Mouse (Mus musculus) heart, embryonic 14.5 days (tissue): ENCODE results near the gene Sgca. TPM values are rescaled to one million over a fixed set of nuclear protein-coding genes. Genes with fewer than 3 reads are reported as not detected.
A peak's percentile ranks its signal among the peaks of the same experiment; 100 is the strongest.

ENCODE experiments used
- ATAC-seq: fragments of 200-750 bp; cut with Nextera tagmentation; 2 replicates; pipeline ENCODE4 v1.8.0; 2017; ENCODE audit warnings: low read depth, moderate TSS enrichment; ENCODE audit not compliant: insufficient number of reproducible peaks, insufficient read depth, low FRiP score
- H3K27ac ChIP-seq, 2 experiments: fragments of 200-500 bp in 1 of 2; fragments of 300-500 bp in 1 of 2; sonication (generic) in 1 of 2; replicated peaks in 1 of 2; 2 replicates each; pipeline ENCODE4 v1.5.1; 2012 to 2014; ENCODE audit warnings: low read depth in 2 of 2, low read length in 2 of 2, control low read depth in 1 of 2, mild to moderate bottlenecking in 1 of 2, mixed read lengths in 1 of 2; ENCODE audit not compliant: control insufficient read depth in 1 of 2, insufficient read depth in 1 of 2
- H3K27me3 ChIP-seq: fragments of 300-500 bp; sonication (generic); 2 replicates; pipeline ENCODE4 v1.6.1; 2014; ENCODE audit warnings: mild to moderate bottlenecking, low read length, control low read depth; ENCODE audit not compliant: control insufficient read depth, insufficient read depth
- H3K36me3 ChIP-seq: fragments of 300-500 bp; sonication (generic); 2 replicates; pipeline ENCODE4 v1.6.1; 2014; ENCODE audit warnings: mild to moderate bottlenecking, control low read depth, low read length, mixed read lengths; ENCODE audit not compliant: control insufficient read depth, insufficient read depth
- H3K4me1 ChIP-seq, 2 experiments: fragments of 200-500 bp in 1 of 2; fragments of 300-500 bp in 1 of 2; sonication (generic) in 1 of 2; 2 replicates each; pipeline ENCODE4 v1.6.1; 2012 to 2014; ENCODE audit warnings: low read length in 2 of 2, control low read depth in 1 of 2, mixed read lengths in 1 of 2; ENCODE audit not compliant: control insufficient read depth in 2 of 2, insufficient read depth in 2 of 2
- H3K4me2 ChIP-seq: fragments of 300-500 bp; sonication (generic); 2 replicates; pipeline ENCODE4 v1.6.1; 2014; ENCODE audit warnings: mild to moderate bottlenecking, low read length
- H3K4me3 ChIP-seq, 2 experiments: fragments of 200-500 bp in 1 of 2; fragments of 300-500 bp in 1 of 2; sonication (generic) in 1 of 2; 2 replicates each; pipeline ENCODE4 v1.5.1; 2012 to 2014; ENCODE audit warnings: low read length in 2 of 2, mild to moderate bottlenecking in 2 of 2, control low read depth in 1 of 2, low read depth in 1 of 2, moderate library complexity in 1 of 2; ENCODE audit not compliant: control insufficient read depth in 1 of 2, insufficient read depth in 1 of 2
- H3K9ac ChIP-seq: fragments of 300-500 bp; sonication (generic); 2 replicates; pipeline ENCODE4 v1.6.1; 2014; ENCODE audit warnings: mild to moderate bottlenecking, low read length
- H3K9me3 ChIP-seq: fragments of 300-500 bp; sonication (generic); 2 replicates; pipeline ENCODE4 v1.6.1; 2016; ENCODE audit warnings: low read length, control low read depth; ENCODE audit not compliant: control insufficient read depth
- WGBS: fragments of 180-500 bp; shearing (Covaris S2); extraction: QIAGEN DNeasy Blood & Tissue Kit; methylation state at CpG from one replicate; pipeline ENCODE4 v1.1.7; 2014; 5-methylcytosine and 5-hydroxymethylcytosine counted together
- polyA plus RNA-seq: library from polyadenylated mRNA; unstranded; fragments of >200 nt; fragmentation: Nextera tagmentation; extraction: Ambion mirVana; gene quantifications from 2 replicates; pipeline ENCODE4 v1.2.1, GENCODE M21; 2014

The Sgca gene
- polyA plus RNA-seq, 1 experiment from 2014 or later = 34.6 TPM

DNA sequence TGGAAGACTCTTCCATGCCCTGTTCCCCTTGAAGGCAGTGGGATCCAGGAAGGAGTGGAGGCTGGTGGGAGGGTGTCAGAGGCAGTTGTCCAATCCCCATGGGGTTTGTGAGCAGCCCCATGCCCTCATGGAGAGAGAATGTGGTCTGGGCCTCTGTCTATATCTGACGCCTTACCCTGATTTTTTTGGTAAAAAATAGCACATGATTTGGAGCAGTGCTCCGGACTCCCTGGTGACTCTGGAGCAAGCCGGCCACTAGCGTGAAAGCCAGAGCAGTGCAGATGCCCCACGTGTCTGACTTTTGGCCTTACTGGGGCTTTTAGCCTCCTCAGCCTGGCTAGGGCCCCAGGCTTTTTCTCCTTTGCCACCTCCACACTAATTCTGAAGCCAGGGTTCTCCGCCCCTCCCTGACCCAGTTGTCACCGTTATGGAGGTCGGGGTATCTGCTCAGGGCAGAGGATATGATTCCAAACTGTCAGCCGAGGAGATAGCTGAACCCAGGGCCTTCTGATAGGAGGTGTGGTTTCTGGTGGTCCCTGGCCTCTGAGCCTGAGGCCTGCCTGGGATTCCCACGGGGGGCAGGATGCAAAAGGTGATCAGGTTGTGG, 18.2 kb upstream of the Sgca start:
- peak overlapping the region; percentile 84 to 86 for H3K4me3 ChIP-seq
- peak overlapping the region; percentile 96 for H3K4me2 ChIP-seq
- H3K9ac ChIP-seq = peak overlapping the region; percentile 94
- H3K27me3 ChIP-seq = no peaks in the 10 kb centered on the region
- peak overlapping the region in 1 of 2 experiments; percentile 93; a peak in 2 of 4 replicates for H3K27ac ChIP-seq
- 20% methylated on average over 10 of the region's 10 CpGs for WGBS
- no peaks in the 10 kb centered on the region for H3K9me3 ChIP-seq
- ATAC-seq = no peak
- H3K36me3 ChIP-seq = peaks cover 53% of the 10 kb centered on the region
- H3K4me1 ChIP-seq = peaks cover 34 to 56% of the 10 kb centered on the region in 2 experiments

DNA sequence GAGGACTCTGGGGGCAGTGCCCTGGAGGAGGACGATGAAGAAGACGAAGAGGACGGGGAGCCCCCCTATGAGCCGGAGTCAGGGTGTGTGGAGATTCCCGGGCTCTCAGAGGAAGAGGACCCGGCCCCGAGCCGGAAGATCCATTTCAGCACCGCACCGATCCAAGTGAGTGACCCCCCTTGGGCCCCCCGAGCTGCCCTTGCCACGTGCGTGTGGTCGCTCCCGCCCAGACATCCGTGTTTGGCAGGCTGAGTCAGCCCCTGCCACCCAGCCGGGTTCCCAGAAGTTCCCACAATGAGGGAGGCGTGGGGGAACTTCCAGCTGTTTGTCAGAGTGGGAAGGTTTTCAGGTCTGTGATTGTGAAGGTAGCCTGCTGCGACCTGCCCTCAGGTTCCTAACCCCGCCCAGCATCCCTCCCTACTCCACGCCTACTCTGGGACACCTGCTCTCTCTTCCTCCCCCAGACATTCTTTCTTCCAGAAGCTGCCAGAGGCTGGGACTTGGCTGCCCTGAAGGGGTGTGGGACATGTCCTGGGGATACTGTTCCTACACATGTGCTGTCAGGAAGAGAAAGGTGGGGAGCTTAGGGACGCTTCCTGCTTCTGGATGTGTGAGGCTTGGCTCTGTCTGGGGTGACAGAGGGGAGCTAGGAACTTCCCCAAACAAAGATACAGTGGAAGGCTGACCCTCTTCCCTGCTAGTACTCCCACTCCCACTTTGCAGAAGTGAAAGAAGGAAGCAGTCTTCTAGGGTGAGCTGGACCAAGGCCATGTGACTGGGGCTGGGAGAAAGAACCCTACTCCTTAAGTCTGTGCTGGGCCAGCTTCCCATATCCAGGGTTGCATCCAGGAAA, 16.9 kb upstream of the Sgca start:
- ATAC-seq = no peak
- H3K9me3 ChIP-seq = no peaks in the 10 kb centered on the region
- peaks cover 39% of the 10 kb centered on the region for H3K36me3 ChIP-seq
- WGBS = 4% methylated on average over 22 of the region's 22 CpGs
- peak overlapping the region; percentile 94 for H3K9ac ChIP-seq
- no peaks in the 10 kb centered on the region for H3K27me3 ChIP-seq
- H3K27ac ChIP-seq = peak overlapping the region in 1 of 2 experiments; percentile 93; a peak in 2 of 4 replicates
- peak overlapping the region; percentile 84 to 86 for H3K4me3 ChIP-seq
- H3K4me2 ChIP-seq = peak overlapping the region; percentile 96
- peaks cover 43 to 65% of the 10 kb centered on the region in 2 experiments for H3K4me1 ChIP-seq

DNA sequence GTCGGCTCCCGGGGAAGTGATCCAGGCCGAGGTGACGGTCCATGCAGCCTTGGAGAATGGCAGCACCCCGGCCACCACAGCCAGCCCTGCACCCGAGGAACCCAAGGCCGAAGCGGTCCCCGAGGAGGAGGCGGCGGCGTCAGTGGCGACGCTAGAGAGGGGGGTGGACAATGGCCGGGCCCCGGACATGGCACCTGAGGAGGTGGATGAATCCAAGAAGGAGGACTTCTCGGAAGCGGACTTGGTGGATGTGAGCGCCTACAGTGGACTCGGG, 16.3 kb upstream of the Sgca start:
- peak overlapping the region in 1 of 2 experiments; percentile 93; a peak in 2 of 4 replicates for H3K27ac ChIP-seq
- no peaks in the 10 kb centered on the region for H3K27me3 ChIP-seq
- H3K36me3 ChIP-seq = peaks cover 34% of the 10 kb centered on the region
- H3K4me1 ChIP-seq = peaks cover 48 to 65% of the 10 kb centered on the region in 2 experiments
- no peak for ATAC-seq
- peak overlapping the region; percentile 96 for H3K4me2 ChIP-seq
- under 1% methylated on average over 20 of the region's 20 CpGs for WGBS
- H3K4me3 ChIP-seq = peak overlapping the region; percentile 84 to 86
- H3K9me3 ChIP-seq = no peaks in the 10 kb centered on the region
- H3K9ac ChIP-seq = peak overlapping the region; percentile 94

DNA sequence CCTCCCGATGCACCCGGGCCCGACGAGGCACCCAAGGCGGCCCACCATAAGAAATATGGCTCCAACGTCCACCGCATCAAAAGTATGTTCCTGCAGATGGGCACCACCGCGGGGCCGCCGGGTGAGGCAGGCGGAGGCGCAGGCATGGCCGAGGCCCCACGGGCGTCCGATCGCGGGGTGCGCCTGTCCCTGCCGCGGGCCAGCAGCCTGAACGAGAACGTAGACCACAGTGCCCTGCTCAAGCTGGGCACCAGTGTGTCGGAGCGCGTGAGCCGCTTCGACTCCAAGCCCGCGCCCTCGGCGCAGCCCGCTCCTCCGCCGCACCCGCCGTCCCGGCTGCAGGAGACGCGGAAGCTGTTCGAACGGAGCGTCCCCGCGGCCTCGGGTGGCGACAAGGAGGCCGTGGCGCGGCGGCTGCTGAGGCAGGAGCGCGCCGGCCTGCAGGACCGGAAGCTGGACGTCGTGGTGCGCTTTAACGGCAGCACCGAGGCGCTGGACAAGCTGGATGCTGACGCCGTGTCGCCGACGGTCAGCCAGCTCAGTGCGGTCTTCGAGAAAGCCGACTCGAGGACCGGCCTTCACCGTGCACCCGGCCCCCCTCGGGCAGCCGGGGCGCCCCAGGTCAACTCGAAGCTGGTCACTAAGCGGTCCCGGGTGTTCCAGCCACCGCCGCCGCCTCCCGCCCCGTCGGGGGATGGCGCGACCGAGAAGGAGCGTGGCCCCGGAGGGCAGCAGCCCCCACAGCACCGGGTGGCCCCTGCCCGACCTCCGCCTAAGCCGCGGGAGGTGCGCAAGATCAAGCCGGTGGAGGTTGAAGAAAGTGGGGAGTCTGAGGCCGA, 15.7 kb upstream of the Sgca start:
- no peak for ATAC-seq
- H3K9ac ChIP-seq = peak overlapping the region; percentile 94
- peak overlapping the region; percentile 46 to 93 for H3K27ac ChIP-seq
- H3K4me2 ChIP-seq = peak overlapping the region; percentile 96
- H3K27me3 ChIP-seq = no peaks in the 10 kb centered on the region
- H3K9me3 ChIP-seq = no peaks in the 10 kb centered on the region
- H3K4me1 ChIP-seq = peaks cover 48 to 69% of the 10 kb centered on the region in 2 experiments
- peaks cover 28% of the 10 kb centered on the region for H3K36me3 ChIP-seq
- under 1% methylated on average over 94 of the region's 99 CpGs for WGBS
- peak overlapping the region; percentile 84 to 86 for H3K4me3 ChIP-seq

DNA sequence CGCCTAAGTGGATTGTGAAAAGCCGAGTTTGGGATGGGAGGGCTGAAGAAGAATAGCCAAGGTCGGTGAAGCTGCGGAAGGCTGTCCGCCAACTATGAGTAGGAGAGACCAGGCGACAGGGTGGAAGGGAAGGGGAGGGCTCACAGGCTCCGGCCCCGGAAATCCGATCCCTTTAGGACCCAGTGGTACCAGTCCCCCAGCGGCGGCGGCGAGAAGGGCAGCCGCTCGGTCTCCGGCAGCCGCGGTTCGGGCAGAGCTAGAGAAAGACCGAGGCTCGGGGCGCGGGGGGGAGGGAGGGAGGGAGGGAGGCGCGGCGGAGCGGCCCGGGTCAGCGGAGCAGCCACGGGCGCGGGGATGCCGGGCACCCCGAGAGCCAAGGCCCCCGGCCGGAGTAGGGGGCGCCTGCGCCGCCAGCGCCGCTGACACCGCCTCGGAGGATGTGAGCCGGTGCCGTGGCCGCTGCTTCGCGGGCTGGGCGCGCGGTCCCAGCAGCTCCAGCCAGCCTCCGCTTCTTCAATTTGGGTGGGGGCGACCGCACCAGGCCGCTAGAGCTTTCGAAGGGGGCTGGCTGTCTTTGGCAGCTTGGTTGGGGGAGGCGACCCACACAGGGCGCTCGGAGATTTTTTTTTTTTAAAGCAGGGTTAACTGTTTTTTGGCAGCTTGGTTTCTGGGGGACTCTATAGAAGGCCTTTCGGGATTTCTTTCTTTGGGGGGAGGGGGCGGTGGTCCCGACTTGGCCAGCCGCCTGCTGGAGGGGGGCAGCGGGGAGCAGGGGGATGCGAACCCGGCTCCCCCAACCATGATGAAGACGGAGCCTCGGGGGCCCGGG, 14.8 kb upstream of the Sgca start, which contains the start of gene Ppp1r9b:
TSS of gene Ppp1r9b (plus strand) at position 287 of the 829 bp plus-strand sequence.
- Histone ChIP-seq H3K27me3 (no peaks in the 10 kb centered on the region), H3K4me2 (peak within 1 kb of the TSS; percentile 96), H3K9ac (peak within 1 kb of the TSS; percentile 94), H3K27ac (peak within 1 kb of the TSS; percentile 89 to 93), H3K36me3 (peaks cover 20% of the 10 kb centered on the region), H3K9me3 (no peaks in the 10 kb centered on the region), H3K4me3 (peak within 1 kb of the TSS; percentile 84 to 86), H3K4me1 (peaks cover 48 to 72% of the 10 kb centered on the region in 2 experiments)
- WGBS = 1% methylated on average over 49 of the region's 69 CpGs
- ATAC-seq = peak; percentile 81

DNA sequence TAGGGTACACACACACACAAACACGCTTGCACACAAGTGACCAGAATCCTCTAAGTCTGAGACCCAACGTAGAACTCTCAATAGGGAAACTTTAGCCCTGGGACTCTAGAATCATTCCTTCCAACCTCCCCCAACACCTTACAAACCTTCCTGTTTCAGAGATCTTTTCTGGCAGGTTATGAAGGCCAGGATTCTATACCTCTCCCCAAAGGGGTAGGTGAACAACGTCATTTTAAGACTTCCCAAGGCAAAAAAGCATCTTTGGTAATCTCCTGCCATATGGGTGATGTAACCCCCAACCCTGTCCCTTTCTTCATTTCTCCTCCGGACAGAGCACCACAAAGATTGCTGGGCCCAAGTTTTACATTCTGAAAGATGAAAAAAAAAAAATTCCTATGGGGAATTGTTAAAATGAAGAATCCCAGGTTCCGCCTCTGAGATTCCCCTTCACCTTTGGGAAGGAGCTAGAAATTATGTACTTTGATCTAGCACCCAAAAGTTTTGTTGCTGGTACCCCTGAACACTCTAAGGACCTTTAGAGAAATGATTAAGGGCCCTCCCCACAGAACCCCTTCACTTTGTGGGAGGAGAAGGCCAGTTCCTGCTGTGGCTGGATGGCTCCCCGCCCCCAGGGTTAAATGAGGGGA, 14.1 kb upstream of the Sgca start:
- peaks cover 46 to 65% of the 10 kb centered on the region in 2 experiments for H3K4me1 ChIP-seq
- H3K4me3 ChIP-seq = peak overlapping the region; percentile 40 to 84
- WGBS = 46% methylated on average over 6 of the region's 6 CpGs

More for the DNA sequence above, 14.1 kb upstream of the Sgca start:
- Histone ChIP-seq H3K9ac (peak overlapping the region; percentile 94), H3K9me3 (no peaks in the 10 kb centered on the region), H3K27ac (peak overlapping the region; percentile 89 to 93), H3K27me3 (no peaks in the 10 kb centered on the region), H3K4me2 (peak overlapping the region; percentile 96), H3K36me3 (peaks cover 14% of the 10 kb centered on the region; the same call in 1 of the 2 replicates)
- ATAC-seq = no peak
